Mouse (Mus musculus): ENCODE results near the gene Efna5.

DNA sequence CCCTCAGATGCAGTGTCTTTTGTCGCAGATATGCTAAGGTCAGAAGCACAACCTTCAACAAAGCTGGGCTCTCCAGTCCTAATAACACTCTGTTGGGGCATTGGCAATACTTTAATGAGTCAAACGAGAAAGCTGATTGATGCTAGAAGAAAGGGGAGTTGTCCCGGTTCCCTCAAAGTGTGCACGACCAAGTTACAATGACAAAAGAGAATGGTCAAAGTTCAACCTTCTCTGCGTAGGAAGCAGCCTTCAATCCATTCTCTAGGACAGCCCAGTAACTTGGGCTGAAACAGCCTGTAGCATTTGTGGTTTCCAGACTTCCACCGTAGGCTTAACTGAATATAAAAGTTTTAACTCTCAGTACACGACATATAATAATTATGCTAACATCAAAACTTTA, 43.8 kb downstream of the Efna5 start:
- TF ChIP-seq POLR2A (IDR thresholded peaks at IDR 0.05; ENCODE audit: borderline replicate concordance, extremely low read depth, low read depth, low read length) (no peak), CTCF (IDR thresholded peaks at IDR 0.05; ENCODE audit: insufficient read depth, low read length) (no peak)
